Mouse (Mus musculus) spleen, adult 2 months (tissue): ENCODE measurements around the gene Uchl3. TPM values are rescaled to one million over a fixed set of nuclear protein-coding genes. Genes with fewer than 3 reads are reported as not detected.

Experiments used
- DNase-seq, 2 experiments: peaks; one replicate each; pipeline versions ENCODE4 v3.0.0 to v3.0.0-alpha.2; 2012 to 2021; ENCODE audit warnings: low spot score in 2 of 2, low read depth in 1 of 2
- H3K27ac ChIP-seq: fragments of 200-500 bp; 2 replicates; pipeline ENCODE4 v1.5.1; 2012; ENCODE audit warnings: low read length, inconsistent platforms; ENCODE audit not compliant: insufficient read depth
- H3K27me3 ChIP-seq: fragments of 200-500 bp; 2 replicates; pipeline ENCODE4 v1.6.1; 2012; ENCODE audit warnings: mild to moderate bottlenecking, moderate library complexity, low read length, inconsistent platforms; ENCODE audit not compliant: control insufficient read depth, insufficient read depth
- H3K36me3 ChIP-seq: fragments of 200-500 bp; 2 replicates; pipeline ENCODE4 v1.6.1; 2012; ENCODE audit warnings: mild to moderate bottlenecking, low read length, inconsistent platforms; ENCODE audit not compliant: control insufficient read depth, insufficient read depth
- H3K4me1 ChIP-seq: fragments of 200-500 bp; 2 replicates; pipeline ENCODE4 v1.6.1; 2011; ENCODE audit warnings: inconsistent platforms; ENCODE audit not compliant: control insufficient read depth, insufficient read depth, insufficient read length
- H3K4me3 ChIP-seq: fragments of 200-500 bp; 2 replicates; pipeline ENCODE4 v1.5.1; 2011; ENCODE audit warnings: mild to moderate bottlenecking, inconsistent platforms; ENCODE audit not compliant: insufficient read depth, insufficient read length; ENCODE audit errors: extremely low read depth
- CTCF ChIP-seq: fragments of 200-500 bp; IDR thresholded peaks from 2 replicates; pipeline ENCODE4 v1.5.1; 2011; ENCODE audit warnings: mild to moderate bottlenecking, inconsistent platforms; ENCODE audit not compliant: insufficient read depth, insufficient read length, insufficient replicate concordance; ENCODE audit errors: extremely low read depth
- POLR2A ChIP-seq: fragments of 200-500 bp; IDR thresholded peaks from 2 replicates; pipeline ENCODE4 v1.6.1; 2011; ENCODE audit warnings: low read depth, low read length, inconsistent platforms
- WGBS: fragments of 180-500 bp; shearing (Covaris S2); methylation state at CpG from one replicate; pipeline ENCODE4 v1.1.7; 2018; 5-methylcytosine and 5-hydroxymethylcytosine counted together
- polyA plus RNA-seq: library from polyadenylated mRNA; depleted of rRNA; stranded (reverse); fragments of >200 nt; gene quantifications from 2 replicates; pipeline ENCODE4 v1.2.3, GENCODE M21; 2012; rRNA removed

Gene Uchl3
- 15.3 and 18.1 TPM in 2 replicates for polyA plus RNA-seq

- peak; percentile 86 to 96 for DNase-seq
- no peaks in the 10 kb centered on the region; the same call in 1 of the 2 replicates for H3K4me1 ChIP-seq
- WGBS = under 1% methylated on average over 78 of the region's 81 CpGs
Measured at GRCm38 (mm10) chr14:101653581-101654525, at the start of gene Uchl3. Uchl3 (plus strand) TSS chr14:101653967.

GRCm38 (mm10) chr14:101605843-101606242 lies 47.9 kb upstream of the Uchl3 start:
- TF ChIP-seq POLR2A (no peak), CTCF (no peak)
- H3K36me3 ChIP-seq = no peaks in the 10 kb centered on the region
- peaks cover 10% of the 10 kb centered on the region for H3K27me3 ChIP-seq
- H3K4me3 ChIP-seq = no peak overlapping the region
- H3K4me1 ChIP-seq = peaks cover 8% of the 10 kb centered on the region; the same call in 1 of the 2 replicates
- H3K27ac ChIP-seq = no peak overlapping the region
- DNase-seq = no peak
- 60% methylated on average over 2 of the region's 2 CpGs for WGBS

More at GRCm38 (mm10) chr14:101653581-101654525, at the start of gene Uchl3:
- H3K27ac ChIP-seq = peak within 1 kb of the TSS; percentile 94
- H3K27me3 ChIP-seq = no peaks in the 10 kb centered on the region
- peak within 1 kb of the TSS; percentile 99 for H3K4me3 ChIP-seq
- no peaks in the 10 kb centered on the region for H3K36me3 ChIP-seq
- peak; percentile 89 for TF ChIP-seq CTCF
- peak; percentile 27; the same call in 1 of the 2 replicates for TF ChIP-seq POLR2A

GRCm38 (mm10) chr14:101607631-101608518 lies 45.9 kb upstream of the Uchl3 start:
- H3K4me1 ChIP-seq = peaks cover 8% of the 10 kb centered on the region; the same call in 1 of the 2 replicates
- H3K27me3 ChIP-seq = peaks cover 10% of the 10 kb centered on the region
- 1% methylated on average over 62 of the region's 62 CpGs for WGBS
- no peaks in the 10 kb centered on the region for H3K36me3 ChIP-seq
- no peak for TF ChIP-seq POLR2A
- no peak for TF ChIP-seq CTCF
- no peak for DNase-seq
- no peak overlapping the region for H3K27ac ChIP-seq
- peak overlapping the region; percentile 71 for H3K4me3 ChIP-seq

GRCm38 (mm10) chr14:101608519-101609368 lies 45.0 kb upstream of the Uchl3 start, which contains the start of gene Tbc1d4:
Tbc1d4 (minus strand) TSS chr14:101609191.
- Histone ChIP-seq H3K4me3 (peak within 1 kb of the TSS; percentile 71), H3K27ac (no peak within 1 kb of the TSS; the same call in 1 of the 2 replicates), H3K27me3 (peaks cover 10% of the 10 kb centered on the region), H3K4me1 (peaks cover 8% of the 10 kb centered on the region; the same call in 1 of the 2 replicates), H3K36me3 (no peaks in the 10 kb centered on the region)
- DNase-seq = peak in 1 of 2 experiments; percentile 37
- TF ChIP-seq POLR2A (no peak), CTCF (peak; percentile 26; the same call in 1 of the 2 replicates)
- under 1% methylated on average over 62 of the region's 62 CpGs for WGBS

- TF ChIP-seq CTCF (no peak), POLR2A (no peak)
- Histone ChIP-seq H3K36me3 (no peaks in the 10 kb centered on the region), H3K4me3 (no peak overlapping the region), H3K4me1 (peaks cover 8% of the 10 kb centered on the region; the same call in 1 of the 2 replicates), H3K27me3 (peaks cover 10% of the 10 kb centered on the region), H3K27ac (no peak overlapping the region)
- WGBS = 82% methylated on average over 10 of the region's 10 CpGs
- DNase-seq = no peak
Measured at GRCm38 (mm10) chr14:101610701-101611100, 43.1 kb upstream of the Uchl3 start.
